Mouse (Mus musculus): ENCODE results near the gene Tnfrsf9. TPM values are rescaled to one million over a fixed set of nuclear protein-coding genes. Genes with fewer than 3 reads are reported as not detected.

Tnfrsf9 gene
- polyA plus RNA-seq, 1 experiment from 2014 or later, result 0.26 TPM

GRCm38 (mm10) chr4:150978156-150978910 lies 64.0 kb downstream of the Tnfrsf9 start:
- Histone ChIP-seq H3K27me3 (replicated peaks; ENCODE audit: control insufficient read depth, insufficient read depth, low read length) (no peaks in the 10 kb centered on the region), H3K36me3 (ENCODE audit: control insufficient read depth, insufficient read depth, low read length) (no peaks in the 10 kb centered on the region), H3K4me1 (replicated peaks; ENCODE audit: control insufficient read depth, insufficient read depth, low read length) (no peaks in the 10 kb centered on the region), H3K4me3 (ENCODE audit: low read depth, low read length) (no peak overlapping the region), H3K4me2 (no peak overlapping the region), H3K9ac (ENCODE audit: low read depth, low read length) (no peak overlapping the region), H3K9me3 (ENCODE audit: control insufficient read depth, low read length) (no peaks in the 10 kb centered on the region), H3K27ac (ENCODE audit: low read depth, low read length) (no peak overlapping the region)
- WGBS, result 87% methylated on average over 21 of the region's 21 CpGs
- ATAC-seq (replicated peaks; ENCODE audit: low FRiP score), result no peak
- no peak for DNase-seq (ENCODE audit: low spot score)

DNA sequence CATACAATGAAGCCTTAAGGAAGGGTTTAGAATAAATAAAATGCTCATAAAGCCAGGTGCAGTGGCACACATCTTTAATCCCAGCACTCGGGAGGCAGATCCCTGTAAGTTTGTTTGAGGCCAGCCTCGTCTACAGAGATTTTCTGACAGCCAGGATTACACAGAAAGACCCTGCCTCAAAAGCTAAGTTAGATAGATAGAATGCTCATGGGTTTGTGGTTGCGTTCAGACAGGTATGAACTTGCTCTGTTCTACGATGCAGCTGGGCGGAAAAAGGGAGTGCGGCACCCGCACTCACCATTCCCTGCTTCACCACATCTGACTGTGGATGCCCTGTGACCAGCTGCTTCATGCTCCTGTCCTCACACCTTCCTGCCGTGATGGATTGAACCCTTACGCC lies 65.1 kb downstream of the Tnfrsf9 start:
- H3K4me1 ChIP-seq (replicated peaks; ENCODE audit: control insufficient read depth, insufficient read depth, low read length), result no peaks in the 10 kb centered on the region
- no peaks in the 10 kb centered on the region for H3K36me3 ChIP-seq (ENCODE audit: control insufficient read depth, insufficient read depth, low read length)
- no peak overlapping the region for H3K4me2 ChIP-seq
- no peaks in the 10 kb centered on the region for H3K9me3 ChIP-seq (ENCODE audit: control insufficient read depth, low read length)
- ATAC-seq (replicated peaks; ENCODE audit: low FRiP score) (no peak), DNase-seq (ENCODE audit: low spot score) (no peak)
- WGBS, result 73% methylated on average over 9 of the region's 9 CpGs
- H3K9ac ChIP-seq (ENCODE audit: low read depth, low read length), result no peak overlapping the region
- no peaks in the 10 kb centered on the region for H3K27me3 ChIP-seq (replicated peaks; ENCODE audit: control insufficient read depth, insufficient read depth, low read length)
- no peak overlapping the region for H3K4me3 ChIP-seq (ENCODE audit: low read depth, low read length)
- no peak overlapping the region for H3K27ac ChIP-seq (ENCODE audit: low read depth, low read length)

DNA sequence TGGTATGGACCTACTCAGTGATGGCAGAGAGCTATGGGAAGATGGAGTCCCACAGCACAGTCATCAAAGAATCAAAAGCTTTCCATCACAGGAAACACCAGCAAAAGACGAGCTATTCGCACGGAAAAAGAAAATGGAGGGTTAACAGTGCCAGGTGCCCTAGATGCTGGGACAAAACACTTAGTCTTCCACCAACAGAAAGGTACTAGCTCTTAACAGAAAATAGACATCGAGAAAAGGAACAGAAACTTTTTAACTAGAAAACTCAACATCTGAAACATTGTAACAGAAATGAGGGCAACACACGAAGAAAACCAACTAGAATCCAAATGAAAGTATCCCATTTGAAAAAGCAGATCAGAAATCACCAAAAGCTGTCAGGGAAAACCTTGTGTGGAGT lies 65.8 kb downstream of the Tnfrsf9 start:
- ATAC-seq (replicated peaks; ENCODE audit: low FRiP score) (no peak), DNase-seq (ENCODE audit: low spot score) (no peak)
- Histone ChIP-seq H3K27me3 (replicated peaks; ENCODE audit: control insufficient read depth, insufficient read depth, low read length) (no peaks in the 10 kb centered on the region), H3K36me3 (ENCODE audit: control insufficient read depth, insufficient read depth, low read length) (no peaks in the 10 kb centered on the region), H3K4me3 (ENCODE audit: low read depth, low read length) (no peak overlapping the region), H3K27ac (ENCODE audit: low read depth, low read length) (no peak overlapping the region), H3K4me2 (no peak overlapping the region), H3K4me1 (replicated peaks; ENCODE audit: control insufficient read depth, insufficient read depth, low read length) (no peaks in the 10 kb centered on the region), H3K9me3 (ENCODE audit: control insufficient read depth, low read length) (no peaks in the 10 kb centered on the region), H3K9ac (ENCODE audit: low read depth, low read length) (no peak overlapping the region)
- WGBS, result 78% methylated on average over 5 of the region's 5 CpGs

GRCm38 (mm10) chr4:150990148-150990547 lies 75.8 kb downstream of the Tnfrsf9 start:
- Histone ChIP-seq H3K4me2 (no peak overlapping the region), H3K36me3 (ENCODE audit: control insufficient read depth, insufficient read depth, low read length) (no peaks in the 10 kb centered on the region), H3K9ac (ENCODE audit: low read depth, low read length) (no peak overlapping the region), H3K4me3 (ENCODE audit: low read depth, low read length) (no peak overlapping the region), H3K27ac (ENCODE audit: low read depth, low read length) (no peak overlapping the region), H3K4me1 (replicated peaks; ENCODE audit: control insufficient read depth, insufficient read depth, low read length) (no peaks in the 10 kb centered on the region), H3K27me3 (replicated peaks; ENCODE audit: control insufficient read depth, insufficient read depth, low read length) (no peaks in the 10 kb centered on the region), H3K9me3 (ENCODE audit: control insufficient read depth, low read length) (no peaks in the 10 kb centered on the region)
- no peak for ATAC-seq (replicated peaks; ENCODE audit: low FRiP score)
- no peak for DNase-seq (ENCODE audit: low spot score)
- 41% methylated on average over 6 of the region's 6 CpGs for WGBS

Other genes starting within 250 kb of the Tnfrsf9 start
- 26.2 and 27.7 TPM in 2 replicates for gene Errfi1, start 60.6 kb upstream of the Tnfrsf9 start, polyA plus RNA-seq (2014; fragmentation: Nextera tagmentation; extraction: Ambion mirVana)
- gene Park7, start 125 bp upstream of the Tnfrsf9 start, polyA plus RNA-seq (2014; fragmentation: Nextera tagmentation; extraction: Ambion mirVana), result 526 and 535 TPM in 2 replicates
- gene Uts2, start 82.5 kb downstream of the Tnfrsf9 start, polyA plus RNA-seq (2014; fragmentation: Nextera tagmentation; extraction: Ambion mirVana), result not detected in 2 replicates
- 7.7 and 8.0 TPM in 2 replicates for gene Per3, start 130.1 kb downstream of the Tnfrsf9 start, polyA plus RNA-seq (2014; fragmentation: Nextera tagmentation; extraction: Ambion mirVana)
- 71.0 and 74.6 TPM in 2 replicates for gene Vamp3, start 143.4 kb downstream of the Tnfrsf9 start, polyA plus RNA-seq (2014; fragmentation: Nextera tagmentation; extraction: Ambion mirVana)
- gene Gm13090, start 175.0 kb downstream of the Tnfrsf9 start, polyA plus RNA-seq (2014; fragmentation: Nextera tagmentation; extraction: Ambion mirVana), result not detected in 2 replicates

All from liver, embryonic 11.5 days (tissue).